Mouse (Mus musculus) T-helper 2 cell (primary cell): ENCODE results near the gene Rora.

Experiments used
- in situ Hi-C: fragments of 300-600 bp; cut with MboI, MseI; formaldehyde crosslinking; loops from one replicate; pipeline ENCODE4 v1.15.1; 2025; ENCODE audit warnings: high pct_unique_total_duplicates

The Rora gene

DNA sequence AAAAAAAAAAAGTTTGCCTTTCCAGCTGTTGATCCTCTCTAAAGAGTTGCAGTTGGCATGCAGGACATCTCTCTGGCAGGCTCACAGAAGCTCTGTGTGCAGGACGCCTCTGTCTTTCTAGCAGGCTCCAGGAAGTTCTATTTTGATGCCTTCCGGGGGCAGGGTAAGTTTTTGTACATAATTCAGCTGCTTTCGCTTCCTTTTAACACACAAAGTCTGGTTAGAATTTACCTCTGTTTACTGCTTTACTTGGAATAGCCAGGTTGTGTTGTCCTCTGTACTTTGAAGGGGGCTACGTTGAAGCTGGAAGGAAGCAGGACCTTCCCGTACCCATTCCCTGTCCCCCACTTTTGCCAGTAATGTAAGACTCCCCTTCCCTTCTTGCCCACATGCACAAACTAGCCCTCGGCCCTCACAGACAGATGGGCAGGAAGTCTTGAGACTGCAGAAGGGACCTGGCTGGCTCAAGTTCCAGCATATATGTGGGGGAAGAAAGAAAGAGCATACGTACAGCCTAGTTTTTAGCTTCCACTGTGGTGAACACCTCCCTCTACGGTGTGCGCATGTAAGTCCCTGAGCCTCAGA is 231.0 kb downstream of the Rora start:
- in situ Hi-C loops: no loop called here

- in situ Hi-C loops: no loop called here
These were observed 235.1 kb downstream of the Rora start for GRCm38 (mm10) chr9:68888670-68889069.

DNA sequence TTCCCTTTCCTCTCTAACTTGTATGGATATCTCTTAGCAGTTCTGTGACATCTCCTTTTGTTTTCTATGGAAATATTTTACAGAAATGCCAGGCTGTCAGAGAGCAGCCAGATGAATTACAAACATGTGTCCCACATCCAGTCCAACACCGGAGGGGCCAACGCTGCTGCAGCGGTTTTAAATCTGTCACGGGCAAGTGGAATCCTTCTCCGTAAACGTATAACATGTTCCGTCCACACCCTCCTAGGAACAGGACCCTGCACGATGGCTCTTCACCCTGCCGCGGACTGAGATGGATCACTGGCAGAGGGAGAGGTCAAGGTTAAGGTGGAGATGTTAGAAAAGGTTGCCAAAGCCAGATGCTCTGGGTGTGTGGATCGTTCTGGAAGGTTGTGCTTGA is 237.8 kb downstream of the Rora start:
- in situ Hi-C loops: no loop called here

DNA sequence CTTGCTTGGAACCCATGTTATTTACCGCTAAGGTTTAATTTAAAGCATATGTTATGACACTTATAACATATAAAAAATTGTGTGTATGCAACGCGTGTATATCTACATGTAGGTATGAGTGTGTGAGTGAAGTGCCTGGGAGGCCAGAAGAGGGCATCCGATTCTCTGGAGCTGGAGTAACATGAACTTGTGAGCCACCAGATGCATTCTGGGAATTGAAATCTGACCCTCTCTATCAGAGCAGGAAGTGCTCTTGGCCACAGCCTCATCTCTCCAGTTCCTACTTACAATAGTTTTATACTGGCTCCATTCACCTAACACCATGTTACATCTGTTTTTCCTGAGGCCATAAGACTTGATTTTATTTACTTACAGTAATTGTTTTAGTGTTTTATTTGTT is 238.8 kb downstream of the Rora start:
- in situ Hi-C loops: no loop called here

GRCm38 (mm10) chr9:68892859-68893258 is 239.3 kb downstream of the Rora start:
- in situ Hi-C loops: no loop called here

GRCm38 (mm10) chr9:68898286-68898685 is 244.7 kb downstream of the Rora start:
- in situ Hi-C loops: no loop called here

- in situ Hi-C loops: no loop called here
These were observed 246.1 kb downstream of the Rora start for GRCm38 (mm10) chr9:68899525-68900222.

DNA sequence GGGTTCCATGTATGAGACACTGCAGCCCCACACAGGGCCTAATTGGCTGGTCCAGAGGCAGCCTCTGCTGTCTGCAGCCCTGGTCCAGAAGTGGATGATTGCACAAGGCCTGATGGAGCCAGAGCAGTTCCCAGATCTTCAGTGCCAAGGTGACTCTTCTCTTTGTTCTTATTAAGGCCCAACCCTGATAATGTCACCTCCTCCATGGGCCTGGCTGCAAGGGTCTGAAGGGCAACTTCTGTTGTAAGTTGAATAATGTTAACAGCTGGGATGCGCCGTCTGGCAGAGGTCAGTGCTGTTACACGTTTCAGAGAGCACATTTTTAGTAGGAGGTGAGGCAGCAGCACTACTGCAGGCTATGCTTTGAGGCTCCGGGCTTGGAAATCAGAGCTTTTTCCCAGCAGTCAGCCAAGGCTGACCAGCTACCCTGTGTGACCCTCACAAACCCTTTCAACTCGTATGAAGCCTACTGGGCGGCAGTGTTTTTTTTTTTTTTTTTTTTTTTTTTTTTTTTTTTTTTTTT is 252.8 kb downstream of the Rora start:
- in situ Hi-C loops: no loop called here

DNA sequence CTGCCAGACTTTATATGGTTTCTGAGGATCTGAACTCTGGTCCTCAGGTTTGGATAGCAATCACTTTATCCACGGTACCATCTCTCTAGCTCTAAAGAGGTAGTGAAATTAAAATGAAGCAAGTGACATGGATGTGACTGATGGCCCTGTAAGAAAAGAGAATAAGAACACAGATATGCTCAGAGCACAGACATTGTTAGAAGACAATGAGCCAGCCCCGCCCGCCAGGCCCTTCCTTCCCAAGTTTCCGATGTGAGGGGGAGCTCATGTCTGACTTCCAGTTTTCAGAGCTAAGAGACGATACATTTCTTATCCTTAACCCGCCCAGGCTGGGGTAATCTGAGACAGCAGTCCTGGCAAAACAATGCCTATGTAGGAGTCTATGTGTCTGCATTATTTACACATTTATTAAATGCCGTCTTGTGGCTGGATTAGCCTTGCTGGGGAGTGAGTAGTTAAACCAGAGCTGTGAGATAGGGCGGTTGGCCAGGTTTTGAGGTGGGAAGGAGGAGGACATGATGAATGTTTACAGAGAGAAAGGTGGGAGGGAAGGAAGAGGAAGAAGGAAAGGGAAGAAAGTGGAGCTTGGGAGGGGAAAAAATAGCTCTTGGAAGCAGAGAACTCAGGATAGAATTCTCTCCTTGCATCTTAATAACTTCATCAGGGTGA is 259.0 kb downstream of the Rora start:
- in situ Hi-C loops: no loop called here

GRCm38 (mm10) chr9:68913191-68913697 is 259.7 kb downstream of the Rora start:
- in situ Hi-C loops: no loop called here

GRCm38 (mm10) chr9:68914541-68915275 is 261.1 kb downstream of the Rora start:
- in situ Hi-C loops: no loop called here

- in situ Hi-C loops: no loop called here
These were observed 263.2 kb downstream of the Rora start for GRCm38 (mm10) chr9:68916741-68917140.

GRCm38 (mm10) chr9:68923128-68923601 is 269.6 kb downstream of the Rora start:
- in situ Hi-C loops: no loop called here

DNA sequence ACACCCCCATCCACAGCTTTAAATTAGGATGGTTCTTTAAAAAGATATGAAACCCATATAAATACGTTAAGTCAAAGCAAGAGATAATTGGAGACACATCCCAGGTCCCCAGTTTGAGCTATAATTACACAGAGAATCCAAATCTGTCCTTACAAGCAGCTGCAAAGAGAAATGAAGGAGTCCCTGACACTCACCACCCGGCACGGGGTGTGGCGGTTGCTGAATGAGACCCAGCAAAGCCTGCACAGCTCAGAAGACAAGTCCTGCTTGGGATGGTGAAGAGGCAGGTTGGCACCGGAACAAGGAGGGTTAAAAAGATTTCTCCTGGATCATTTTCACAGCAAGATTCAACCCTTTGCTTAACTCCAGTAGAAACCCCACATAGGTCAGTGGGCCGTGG is 272.8 kb downstream of the Rora start:
- in situ Hi-C loops: no loop called here

DNA sequence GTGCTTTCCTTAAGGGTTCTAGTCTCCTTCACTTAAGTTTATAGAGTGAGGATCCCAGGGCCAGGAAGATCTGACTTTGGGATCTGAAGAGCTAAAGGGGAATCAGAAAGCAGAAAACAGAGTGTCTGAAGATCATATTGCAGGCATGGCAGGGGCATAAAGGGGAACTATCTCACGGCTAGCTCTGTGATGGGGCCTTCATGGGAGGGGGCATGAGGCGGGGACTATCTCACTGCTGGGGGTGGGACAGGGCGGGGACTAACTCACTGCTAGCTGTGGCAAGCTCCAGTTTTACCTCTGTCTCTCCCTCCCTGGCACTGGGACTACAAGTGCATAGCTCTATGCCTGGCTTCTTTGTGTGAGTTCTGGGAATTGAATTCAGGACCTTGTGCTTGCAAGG is 279.6 kb downstream of the Rora start:
- in situ Hi-C loops: no loop called here

DNA sequence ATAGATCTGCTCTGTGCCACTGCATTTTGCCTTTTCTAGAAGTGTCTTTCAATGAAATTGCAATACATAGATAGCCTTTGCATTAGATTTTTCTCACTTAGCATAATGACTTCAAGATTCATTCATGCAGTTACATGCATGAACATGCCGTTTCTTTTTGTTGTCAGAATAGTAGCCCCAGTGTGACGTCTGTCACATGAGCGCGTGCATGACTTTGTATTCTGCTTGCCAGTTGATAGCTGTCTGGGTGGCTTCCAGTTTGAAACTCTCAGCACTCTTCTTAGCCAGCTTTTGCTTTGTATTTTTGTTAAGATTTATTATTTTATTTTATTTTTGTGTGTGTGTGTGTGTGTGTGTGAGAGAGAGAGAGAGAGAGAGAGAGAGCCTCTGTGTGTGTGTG is 280.7 kb downstream of the Rora start:
- in situ Hi-C loops: no loop called here

GRCm38 (mm10) chr9:68935611-68936010 is 282.0 kb downstream of the Rora start:
- in situ Hi-C loops: no loop called here

DNA sequence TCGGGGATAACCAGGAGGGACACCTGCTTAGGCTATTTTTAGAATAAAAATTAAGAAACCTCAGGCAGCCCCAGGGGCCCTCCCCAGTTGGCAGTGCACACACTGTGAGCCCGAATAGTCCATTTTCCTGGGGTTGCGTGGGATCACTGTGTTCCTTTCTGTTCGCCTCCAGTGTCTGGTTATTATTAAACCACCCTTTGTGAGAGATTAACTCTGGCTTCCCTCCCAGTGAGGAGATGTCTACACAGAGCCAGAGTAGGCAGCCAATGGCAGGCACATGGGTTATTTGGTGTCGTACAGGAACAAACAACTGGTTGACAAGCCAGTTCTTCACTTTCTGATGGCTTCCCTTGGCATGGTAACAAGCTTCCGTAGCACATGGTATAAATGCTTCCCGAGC is 287.5 kb downstream of the Rora start:
- in situ Hi-C loops: loop anchor here (5.0 kb wide), 1 partner anchor 96 kb away; no protein-coding TSS in a partner anchor

GRCm38 (mm10) chr9:68942595-68943011 is 289.0 kb downstream of the Rora start:
- in situ Hi-C loops: loop anchor here (5.0 kb wide), 1 partner anchor 95 kb away; no protein-coding TSS in a partner anchor

- in situ Hi-C loops: loop anchor here (5.0 kb wide), 1 partner anchor 93 kb away; no protein-coding TSS in a partner anchor
These were observed 290.4 kb downstream of the Rora start for GRCm38 (mm10) chr9:68944026-68944425.

DNA sequence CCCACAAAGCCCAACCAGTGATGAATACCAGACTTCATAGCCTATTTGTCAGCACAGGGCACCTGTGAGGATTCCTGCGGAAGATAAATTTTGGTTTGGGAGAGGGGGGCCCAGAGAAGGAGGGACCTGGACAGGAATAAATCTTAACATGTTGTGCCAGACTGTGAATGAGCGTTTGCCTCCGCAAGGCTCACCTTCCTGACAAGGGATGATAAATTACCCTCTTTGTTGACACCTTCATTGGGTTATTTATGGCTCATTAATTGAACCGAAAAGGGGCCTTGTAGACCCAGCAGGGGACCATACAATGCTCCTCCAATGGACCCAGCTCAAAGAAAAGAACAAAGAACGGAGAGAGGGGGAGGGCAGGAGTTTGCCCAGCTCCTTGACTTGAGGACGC is 294.1 kb downstream of the Rora start:
- in situ Hi-C loops: no loop called here

GRCm38 (mm10) chr9:68948141-68948540 is 294.6 kb downstream of the Rora start:
- in situ Hi-C loops: no loop called here
